Mouse (Mus musculus) hindbrain, embryonic 14.5 days (tissue): Measurements from ENCODE around the gene Art3. TPM values are rescaled to one million over a fixed set of nuclear protein-coding genes. Genes with fewer than 3 reads are reported as not detected.

Experiments used
- ATAC-seq: fragments of 200-750 bp; cut with Nextera tagmentation; 2 replicates; pipeline ENCODE4 v1.8.0; 2017; ENCODE audit warnings: moderate number of reproducible peaks, mild to moderate bottlenecking, moderate TSS enrichment, moderate library complexity; ENCODE audit not compliant: low FRiP score
- DNase-seq: peaks from one replicate; pipeline ENCODE4 v3.0.0-alpha.2; 2015; ENCODE audit warnings: low spot score
- H3K27ac ChIP-seq: fragments of 300-500 bp; sonication (generic); 2 replicates; pipeline ENCODE4 v1.5.1; 2014; ENCODE audit warnings: mild to moderate bottlenecking, moderate library complexity
- H3K27me3 ChIP-seq: fragments of 300-500 bp; sonication (generic); 2 replicates; pipeline ENCODE4 v1.6.1; 2014; ENCODE audit warnings: mild to moderate bottlenecking, low read length, mixed read lengths; ENCODE audit not compliant: control insufficient read depth, insufficient read depth
- H3K36me3 ChIP-seq: fragments of 300-500 bp; sonication (generic); replicated peaks from 2 replicates; pipeline ENCODE4 v1.6.1; 2014; ENCODE audit not compliant: control insufficient read depth, insufficient read depth
- H3K4me1 ChIP-seq: fragments of 300-500 bp; sonication (generic); replicated peaks from 2 replicates; pipeline ENCODE4 v1.6.1; 2014; ENCODE audit warnings: antibody characterized with exemption, low read length, mixed read lengths; ENCODE audit not compliant: control insufficient read depth, insufficient read depth
- H3K4me2 ChIP-seq: fragments of 300-500 bp; sonication (generic); replicated peaks from 2 replicates; pipeline ENCODE4 v1.6.1; 2014; ENCODE audit warnings: mild to moderate bottlenecking, moderate library complexity
- H3K4me3 ChIP-seq: fragments of 300-500 bp; sonication (generic); replicated peaks from 2 replicates; pipeline ENCODE4 v1.5.1; 2014; ENCODE audit warnings: mild to moderate bottlenecking, low read length
- H3K9ac ChIP-seq: fragments of 300-500 bp; sonication (generic); 2 replicates; pipeline ENCODE4 v1.6.1; 2014
- H3K9me3 ChIP-seq: fragments of 300-500 bp; sonication (generic); 2 replicates; pipeline ENCODE4 v1.6.1; 2016; ENCODE audit warnings: low read length; ENCODE audit not compliant: control insufficient read depth
- WGBS: fragments of 180-500 bp; shearing (Covaris S2); extraction: QIAGEN DNeasy Blood & Tissue Kit; methylation state at CpG from one replicate; pipeline ENCODE4 v1.1.7; 2014; 5-methylcytosine and 5-hydroxymethylcytosine counted together
- polyA plus RNA-seq: library from polyadenylated mRNA; unstranded; fragments of >200 nt; fragmentation: Nextera tagmentation; extraction: Ambion mirVana; gene quantifications from 2 replicates; pipeline ENCODE4 v1.2.1, GENCODE M21; 2014

Art3 gene
- polyA plus RNA-seq, 1 experiment from 2014 or later = 9.3 TPM

DNA sequence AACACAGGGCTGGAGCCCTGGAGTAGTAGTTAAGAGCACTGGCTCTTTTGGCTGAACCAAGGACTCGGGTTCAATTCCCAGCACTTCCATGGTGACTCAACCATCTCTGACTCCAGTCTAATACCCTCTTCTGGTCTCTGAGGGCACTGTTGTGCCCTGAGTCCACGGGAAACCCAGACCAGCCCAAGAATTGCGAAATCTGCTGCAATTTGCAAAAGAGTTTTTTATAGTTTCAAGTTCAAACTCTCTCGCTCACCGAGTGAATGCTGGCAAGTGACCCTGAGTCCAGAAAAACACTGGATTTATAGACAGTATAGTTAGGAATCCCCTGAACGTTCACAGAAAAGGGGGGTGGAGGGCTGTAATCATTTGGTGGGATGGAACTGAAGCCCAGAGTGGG lies 38.8 kb downstream of the Art3 start:
- ATAC-seq (no peak), DNase-seq (no peak)
- Histone ChIP-seq H3K4me1 (no peaks in the 10 kb centered on the region), H3K27ac (no peak overlapping the region), H3K4me2 (no peak overlapping the region), H3K27me3 (no peaks in the 10 kb centered on the region), H3K9ac (no peak overlapping the region), H3K4me3 (no peak overlapping the region), H3K36me3 (no peaks in the 10 kb centered on the region), H3K9me3 (no peaks in the 10 kb centered on the region)
- WGBS = 89% methylated on average over 6 of the region's 6 CpGs

DNA sequence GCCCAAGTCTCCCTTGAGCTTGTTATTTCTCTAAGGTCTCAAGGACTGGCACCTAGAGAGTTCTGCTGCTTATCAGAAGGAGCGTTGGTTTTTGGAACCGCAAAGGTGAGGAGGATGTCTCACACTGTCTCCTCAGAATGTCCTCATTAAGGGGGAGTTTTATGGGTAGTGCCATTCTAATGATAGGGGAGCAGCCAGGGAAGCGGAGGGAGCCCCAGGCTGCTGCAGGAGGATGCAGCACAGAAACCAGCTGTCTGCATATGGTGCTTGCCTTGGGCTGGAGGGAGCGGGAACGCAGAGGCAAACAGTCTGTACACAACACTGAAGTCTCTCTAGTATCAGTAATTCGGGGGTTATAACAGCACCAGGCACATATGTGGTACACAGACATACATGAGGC lies 39.3 kb downstream of the Art3 start:
- no peak for ATAC-seq
- no peaks in the 10 kb centered on the region for H3K4me1 ChIP-seq
- DNase-seq = no peak
- 76% methylated on average over 6 of the region's 6 CpGs for WGBS
- no peak overlapping the region for H3K9ac ChIP-seq
- H3K27ac ChIP-seq = 0 out of 2 replicates have a peak overlapping the region, but pooled peaks have one; percentile 7
- no peak overlapping the region for H3K4me2 ChIP-seq
- H3K9me3 ChIP-seq = no peaks in the 10 kb centered on the region
- H3K36me3 ChIP-seq = no peaks in the 10 kb centered on the region
- no peaks in the 10 kb centered on the region for H3K27me3 ChIP-seq
- no peak overlapping the region for H3K4me3 ChIP-seq

DNA sequence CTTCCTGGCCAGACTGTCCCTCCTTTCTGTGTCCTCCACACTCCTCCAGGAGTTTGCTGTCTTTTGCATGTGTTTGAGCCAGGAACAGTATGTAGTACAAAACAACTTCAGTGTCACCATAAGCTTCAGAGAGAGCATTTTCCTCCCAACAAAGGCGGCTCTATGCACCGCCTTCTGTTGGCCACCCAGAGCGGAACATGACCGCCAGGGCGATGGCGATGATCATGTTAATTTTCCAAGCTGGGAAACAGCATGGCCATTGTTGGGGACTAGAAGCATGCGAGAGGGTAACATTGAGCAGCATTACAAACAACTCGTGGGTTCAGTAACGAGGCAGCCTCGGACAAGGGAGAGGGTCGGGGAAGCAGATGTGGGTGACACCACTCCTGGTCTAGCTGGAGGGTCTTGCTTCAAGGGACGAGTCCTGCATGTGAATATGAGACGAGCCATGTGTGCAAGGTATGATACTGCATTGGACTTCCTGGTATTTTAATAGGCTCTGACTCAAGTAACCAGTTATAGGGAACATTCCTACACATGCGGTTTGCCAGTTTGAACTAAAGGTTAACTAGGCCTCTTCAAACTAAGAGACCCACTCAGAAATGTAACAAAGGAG lies 39.8 kb downstream of the Art3 start:
- no peak overlapping the region for H3K9ac ChIP-seq
- ATAC-seq = peak; percentile 32; the same call in 1 of the 2 replicates
- H3K27ac ChIP-seq = peak overlapping the region; percentile 7; the same call in 1 of the 2 replicates
- H3K4me3 ChIP-seq = no peak overlapping the region
- DNase-seq = no peak
- no peaks in the 10 kb centered on the region for H3K9me3 ChIP-seq
- no peaks in the 10 kb centered on the region for H3K4me1 ChIP-seq
- no peaks in the 10 kb centered on the region for H3K27me3 ChIP-seq
- H3K36me3 ChIP-seq = no peaks in the 10 kb centered on the region
- no peak overlapping the region for H3K4me2 ChIP-seq
- WGBS = 56% methylated on average over 14 of the region's 14 CpGs

DNA sequence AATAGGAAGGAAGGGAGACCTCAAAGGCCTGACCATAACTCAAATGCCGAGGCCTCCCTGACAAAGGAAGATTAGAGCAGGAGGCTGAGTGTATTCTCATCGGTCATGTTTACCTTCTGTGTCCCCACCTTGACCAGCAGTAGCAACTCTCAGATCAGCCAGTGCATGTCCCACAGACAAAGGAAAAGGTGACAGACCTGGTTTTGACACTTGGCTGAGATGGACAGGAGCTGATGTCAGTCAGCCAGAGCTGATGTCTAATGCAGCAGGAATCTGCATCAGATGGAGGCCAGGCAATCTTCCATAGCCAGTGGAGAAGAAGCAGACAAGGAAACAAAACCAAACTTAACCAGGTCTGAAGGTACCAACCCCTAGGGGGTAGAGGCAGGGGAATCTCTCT lies 41.0 kb downstream of the Art3 start:
- Histone ChIP-seq H3K36me3 (no peaks in the 10 kb centered on the region), H3K4me2 (no peak overlapping the region), H3K9me3 (no peaks in the 10 kb centered on the region), H3K9ac (no peak overlapping the region), H3K27ac (no peak overlapping the region), H3K4me1 (no peaks in the 10 kb centered on the region), H3K27me3 (no peaks in the 10 kb centered on the region), H3K4me3 (no peak overlapping the region)
- 68% methylated on average over 2 of the region's 2 CpGs for WGBS
- DNase-seq (no peak), ATAC-seq (no peak)

DNA sequence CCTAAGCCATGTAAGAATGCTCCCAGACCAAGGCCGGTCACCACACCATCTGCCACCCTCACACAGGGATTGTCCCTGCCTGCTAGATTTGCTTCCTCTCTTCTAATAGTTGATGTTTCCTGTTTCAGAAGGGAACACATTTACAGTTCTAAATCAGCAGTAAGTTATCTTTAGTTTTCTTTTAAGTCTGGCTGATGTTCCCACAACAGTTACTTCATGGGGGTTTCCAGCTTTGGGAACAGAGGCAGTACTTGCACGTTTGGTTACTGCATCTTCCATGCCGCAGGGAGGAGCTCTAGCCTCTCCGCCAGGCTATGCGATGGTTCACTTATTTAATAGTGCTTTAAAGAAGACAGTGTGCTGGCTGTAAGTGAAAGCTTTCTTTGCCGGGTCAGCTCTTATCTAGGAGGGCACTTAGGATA lies 43.1 kb downstream of the Art3 start:
- H3K27me3 ChIP-seq = no peaks in the 10 kb centered on the region
- 67% methylated on average over 6 of the region's 6 CpGs for WGBS

DNA sequence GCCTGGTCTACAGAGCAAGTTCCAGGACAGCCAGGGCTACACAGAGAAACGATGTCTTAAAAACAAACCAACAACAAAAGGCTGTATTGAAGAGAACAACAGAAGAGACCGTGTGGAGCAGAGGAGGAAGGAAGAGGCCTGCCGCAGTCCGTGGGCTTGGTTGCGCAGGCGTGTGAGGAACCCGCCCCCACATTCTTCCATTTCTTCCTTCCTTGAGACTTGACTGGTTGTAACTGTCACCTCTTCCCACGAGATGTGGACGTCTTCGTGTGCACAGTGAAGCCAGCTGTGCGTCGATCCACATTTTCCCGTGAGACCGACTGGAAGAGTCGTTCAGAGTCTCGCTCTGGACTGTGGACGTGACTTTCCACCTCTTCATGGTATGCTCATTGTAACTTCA lies 43.7 kb downstream of the Art3 start:
- WGBS = 90% methylated on average over 17 of the region's 17 CpGs
- Histone ChIP-seq H3K4me1 (no peaks in the 10 kb centered on the region), H3K36me3 (no peaks in the 10 kb centered on the region), H3K9ac (no peak overlapping the region), H3K4me2 (no peak overlapping the region), H3K27ac (no peak overlapping the region), H3K4me3 (no peak overlapping the region), H3K27me3 (no peaks in the 10 kb centered on the region), H3K9me3 (no peaks in the 10 kb centered on the region)
- DNase-seq = no peak
- ATAC-seq = no peak

More for the DNA sequence above, 43.1 kb downstream of the Art3 start:
- Histone ChIP-seq H3K4me3 (no peak overlapping the region), H3K9ac (no peak overlapping the region), H3K4me2 (no peak overlapping the region), H3K4me1 (no peaks in the 10 kb centered on the region), H3K9me3 (no peaks in the 10 kb centered on the region), H3K36me3 (no peaks in the 10 kb centered on the region), H3K27ac (no peak overlapping the region)
- ATAC-seq (no peak), DNase-seq (no peak)

DNA sequence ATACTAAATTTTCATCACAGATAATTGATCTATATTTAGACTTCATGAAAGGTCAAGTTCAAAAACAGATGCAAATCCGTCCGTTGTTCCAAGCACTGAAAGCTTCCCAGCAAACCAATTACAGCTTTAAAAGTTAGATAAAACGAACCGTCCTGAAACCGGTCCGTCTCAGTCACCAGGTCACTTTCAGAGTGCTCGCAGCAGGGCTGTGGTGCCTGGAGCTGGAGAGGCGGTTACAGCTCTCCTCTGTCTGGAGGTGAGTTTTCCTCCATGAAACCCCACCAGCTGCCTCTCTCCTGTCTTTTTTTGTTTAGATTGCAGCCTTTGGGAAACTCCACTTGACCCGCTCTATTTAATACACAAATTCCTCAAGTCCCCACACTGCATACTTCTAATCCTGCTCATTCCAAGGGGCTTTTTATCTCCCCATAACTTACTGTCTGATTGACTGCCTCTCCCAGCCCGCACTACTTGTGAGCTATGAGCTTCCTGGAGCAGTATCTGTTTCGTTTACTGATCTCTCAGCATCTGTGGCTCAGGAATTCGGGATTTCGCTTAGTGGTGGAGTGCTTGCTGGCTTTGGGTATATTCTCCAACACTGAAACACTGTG lies 45.3 kb downstream of the Art3 start:
- H3K4me2 ChIP-seq = no peak overlapping the region

DNA sequence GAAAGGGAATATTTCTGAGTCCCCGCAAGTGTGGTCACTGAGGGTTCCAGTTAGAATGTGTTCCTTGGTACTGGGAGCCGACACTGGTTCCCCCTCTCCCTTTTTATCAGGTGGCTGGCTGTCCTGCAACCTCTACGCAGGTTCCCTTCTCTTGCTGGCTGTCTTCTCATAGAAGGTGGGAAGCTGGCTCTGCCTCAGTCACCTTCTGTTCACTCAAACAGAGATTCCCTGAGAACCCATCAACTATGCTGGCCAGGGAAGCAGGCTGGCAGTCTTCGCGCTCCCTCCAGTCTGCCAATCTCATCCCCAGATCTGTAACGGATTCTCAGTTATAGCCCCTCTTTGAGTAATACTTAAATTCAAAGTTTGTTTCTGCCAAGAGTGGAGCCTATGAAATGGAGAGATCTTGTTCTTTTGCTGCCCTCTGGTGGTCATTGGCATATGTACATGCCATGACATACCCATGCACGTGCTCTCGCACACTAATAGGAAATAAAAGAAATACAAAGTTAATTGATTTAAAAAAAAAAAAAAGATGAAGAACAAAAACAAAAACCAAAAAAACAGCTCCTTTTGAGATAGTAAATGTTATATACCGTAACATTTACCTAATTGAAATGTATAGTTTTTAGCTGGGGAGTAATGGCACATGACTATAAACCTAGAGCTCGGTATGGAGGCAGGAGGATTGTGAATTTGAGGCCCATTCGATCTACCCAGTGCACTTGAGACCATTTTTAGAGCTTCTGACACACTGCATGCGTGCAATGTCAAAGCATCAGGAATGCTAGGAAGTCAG lies 50.1 kb downstream of the Art3 start:
- H3K27ac ChIP-seq = no peak overlapping the region
- no peak overlapping the region for H3K9ac ChIP-seq
- no peaks in the 10 kb centered on the region for H3K36me3 ChIP-seq
- DNase-seq = peak; percentile 91
- H3K4me2 ChIP-seq = no peak overlapping the region
- no peaks in the 10 kb centered on the region for H3K27me3 ChIP-seq
- 41% methylated on average over 12 of the region's 12 CpGs for WGBS
- no peaks in the 10 kb centered on the region for H3K9me3 ChIP-seq
- peak; percentile 88 for ATAC-seq
- H3K4me3 ChIP-seq = no peak overlapping the region
- H3K4me1 ChIP-seq = 0 out of 2 replicates have a peak, but pooled peaks cover 3% of the 10 kb centered on the region

More for the DNA sequence above, 45.3 kb downstream of the Art3 start:
- DNase-seq (no peak), ATAC-seq (no peak)
- WGBS = 70% methylated on average over 13 of the region's 13 CpGs
- H3K36me3 ChIP-seq = no peaks in the 10 kb centered on the region
- H3K9ac ChIP-seq = no peak overlapping the region
- H3K4me1 ChIP-seq = no peaks in the 10 kb centered on the region
- H3K9me3 ChIP-seq = no peaks in the 10 kb centered on the region
- H3K27ac ChIP-seq = no peak overlapping the region
- H3K27me3 ChIP-seq = no peaks in the 10 kb centered on the region
- H3K4me3 ChIP-seq = no peak overlapping the region

DNA sequence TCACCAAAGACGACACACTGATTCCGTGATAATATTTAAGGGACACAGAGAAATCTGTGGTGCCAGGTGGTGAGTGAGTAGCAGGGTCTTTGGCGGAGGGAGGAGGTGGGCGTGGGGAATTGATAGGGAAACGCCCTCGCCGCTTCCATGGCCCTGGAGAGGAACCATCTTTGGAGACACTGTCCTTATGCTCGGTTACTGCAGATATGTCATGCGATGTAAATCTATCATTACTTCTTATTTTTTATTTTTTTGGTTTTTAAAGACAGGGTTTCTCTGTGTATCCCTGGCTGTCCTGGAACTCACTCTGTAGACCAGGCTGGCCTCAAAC lies 50.7 kb downstream of the Art3 start:
- 65% methylated on average over 9 of the region's 9 CpGs for WGBS
- H3K9me3 ChIP-seq = no peaks in the 10 kb centered on the region
- no peaks in the 10 kb centered on the region for H3K27me3 ChIP-seq
- H3K36me3 ChIP-seq = no peaks in the 10 kb centered on the region
- no peak overlapping the region for H3K27ac ChIP-seq
- ATAC-seq = 0 out of 2 replicates have a peak, but pooled peaks have one; percentile 54
- no peak overlapping the region for H3K4me3 ChIP-seq
- no peak for DNase-seq
- H3K9ac ChIP-seq = no peak overlapping the region
- no peak overlapping the region for H3K4me2 ChIP-seq
- 0 out of 2 replicates have a peak, but pooled peaks cover 3% of the 10 kb centered on the region for H3K4me1 ChIP-seq
